Mouse (Mus musculus) small intestine, adult 2 months (tissue): ENCODE data around the gene Gpnmb. TPM values are rescaled to one million over a fixed set of nuclear protein-coding genes. Genes with fewer than 3 reads are reported as not detected.

ENCODE experiments used
- H3K27ac ChIP-seq: fragments of 200-500 bp; 2 replicates; pipeline ENCODE4 v1.5.1; 2012; ENCODE audit warnings: low read depth, low read length, control low read depth, inconsistent platforms; ENCODE audit not compliant: insufficient read depth
- H3K27me3 ChIP-seq: fragments of 200-500 bp; 2 replicates; pipeline ENCODE4 v1.6.1; 2012; ENCODE audit warnings: mild to moderate bottlenecking, moderate library complexity, low read length, inconsistent platforms; ENCODE audit not compliant: control insufficient read depth, insufficient read depth
- H3K36me3 ChIP-seq: fragments of 200-500 bp; 2 replicates; pipeline ENCODE4 v1.6.1; 2012; ENCODE audit warnings: mild to moderate bottlenecking, low read length, control low read depth, inconsistent platforms; ENCODE audit not compliant: control insufficient read depth, insufficient read depth
- H3K4me1 ChIP-seq: fragments of 200-500 bp; 2 replicates; pipeline ENCODE4 v1.6.1; 2012; ENCODE audit warnings: low read length, inconsistent platforms, mixed read lengths; ENCODE audit not compliant: control insufficient read depth, insufficient read depth, insufficient read length
- H3K4me3 ChIP-seq: fragments of 200-500 bp; 2 replicates; pipeline ENCODE4 v1.5.1; 2012; ENCODE audit warnings: low read depth, mild to moderate bottlenecking, control low read depth, inconsistent platforms, low read length, moderate library complexity
- CTCF ChIP-seq: fragments of 200-500 bp; IDR thresholded peaks from 2 replicates; pipeline ENCODE4 v1.5.1; 2012; ENCODE audit warnings: low read depth, mild to moderate bottlenecking, control low read depth, inconsistent platforms, low read length, moderate library complexity, mixed read lengths; ENCODE audit not compliant: insufficient replicate concordance, insufficient read length; ENCODE audit errors: extremely low read depth
- POLR2A ChIP-seq: fragments of 200-500 bp; IDR thresholded peaks from 2 replicates; pipeline ENCODE4 v1.6.1; 2012; ENCODE audit warnings: low read depth, mild to moderate bottlenecking, control low read depth, inconsistent platforms, low read length, moderate library complexity
- WGBS: fragments of 180-500 bp; shearing (Covaris S2); methylation state at CpG from one replicate; pipeline ENCODE4 v1.1.7; 2018; 5-methylcytosine and 5-hydroxymethylcytosine counted together
- polyA plus RNA-seq: library from polyadenylated mRNA; depleted of rRNA; stranded (reverse); fragments of >200 nt; gene quantifications from 2 replicates; pipeline ENCODE4 v1.2.3, GENCODE M21; 2012

The Gpnmb gene
- polyA plus RNA-seq, 1 experiment: 2.0 TPM

GRCm38 (mm10) chr6:49048395-49048794, 12.0 kb downstream of the Gpnmb start:
- Histone ChIP-seq H3K4me1 (peaks cover 3% of the 10 kb centered on the region; the same call in 1 of the 2 replicates), H3K27me3 (no peaks in the 10 kb centered on the region), H3K27ac (no peak overlapping the region), H3K4me3 (no peak overlapping the region), H3K36me3 (no peaks in the 10 kb centered on the region)
- WGBS: 87% methylated on average over 10 of the region's 10 CpGs
- TF ChIP-seq CTCF (no peak), POLR2A (no peak)

- no peak overlapping the region for H3K4me3 ChIP-seq
- H3K27me3 ChIP-seq: no peaks in the 10 kb centered on the region
- H3K27ac ChIP-seq: no peak overlapping the region
- TF ChIP-seq CTCF: no peak
- no peak for TF ChIP-seq POLR2A
- 76% methylated on average over 11 of the region's 11 CpGs for WGBS
- no peaks in the 10 kb centered on the region for H3K36me3 ChIP-seq
- H3K4me1 ChIP-seq: peaks cover 3% of the 10 kb centered on the region; the same call in 1 of the 2 replicates
Observed at GRCm38 (mm10) chr6:49050677-49051410, 14.5 kb downstream of the Gpnmb start.

GRCm38 (mm10) chr6:49052191-49052590, 15.8 kb downstream of the Gpnmb start:
- Histone ChIP-seq H3K27ac (no peak overlapping the region), H3K27me3 (no peaks in the 10 kb centered on the region), H3K4me3 (no peak overlapping the region), H3K4me1 (peaks cover 3% of the 10 kb centered on the region; the same call in 1 of the 2 replicates), H3K36me3 (no peaks in the 10 kb centered on the region)
- TF ChIP-seq POLR2A (no peak), CTCF (no peak)
- WGBS: 59% methylated on average over 5 of the region's 5 CpGs

GRCm38 (mm10) chr6:49055256-49055733, 18.9 kb downstream of the Gpnmb start:
- no peaks in the 10 kb centered on the region for H3K36me3 ChIP-seq
- H3K4me3 ChIP-seq: no peak overlapping the region
- WGBS: 68% methylated on average over 7 of the region's 7 CpGs
- H3K4me1 ChIP-seq: no peaks in the 10 kb centered on the region
- TF ChIP-seq POLR2A (no peak), CTCF (no peak)
- H3K27me3 ChIP-seq: no peaks in the 10 kb centered on the region
- no peak overlapping the region for H3K27ac ChIP-seq

GRCm38 (mm10) chr6:49056009-49056408, 19.7 kb downstream of the Gpnmb start:
- Histone ChIP-seq H3K36me3 (no peaks in the 10 kb centered on the region), H3K4me1 (no peaks in the 10 kb centered on the region), H3K4me3 (no peak overlapping the region), H3K27me3 (no peaks in the 10 kb centered on the region), H3K27ac (no peak overlapping the region)
- TF ChIP-seq POLR2A: no peak
- TF ChIP-seq CTCF: no peak
- WGBS: 84% methylated on average over 9 of the region's 9 CpGs

- WGBS: 35% methylated on average over 8 of the region's 8 CpGs
- H3K27me3 ChIP-seq: no peaks in the 10 kb centered on the region
- TF ChIP-seq CTCF: peak; percentile 97; the same call in 1 of the 2 replicates
- no peak for TF ChIP-seq POLR2A
- H3K4me3 ChIP-seq: no peak overlapping the region
- no peak overlapping the region for H3K27ac ChIP-seq
- H3K4me1 ChIP-seq: no peaks in the 10 kb centered on the region
- H3K36me3 ChIP-seq: no peaks in the 10 kb centered on the region
Observed at GRCm38 (mm10) chr6:49057053-49058021, 21.0 kb downstream of the Gpnmb start.
